Mouse (Mus musculus) ES-E14 (cell line): ENCODE data around the gene Psmb1. TPM values are rescaled to one million over a fixed set of nuclear protein-coding genes. Genes with fewer than 3 reads are reported as not detected.
"Not testable (repeated sequence)": the region's sequence is repeated elsewhere in the genome, so short reads cannot be mapped to it uniquely, and the experiment has no call there.

Experiments
- DNase-seq: peaks from one replicate; pipeline ENCODE4 v3.0.0-alpha.2; 2013; ENCODE audit warnings: low read depth, low spot score
- H3K27ac ChIP-seq: 2 replicates; pipeline ENCODE4 v1.5.1; 2012; ENCODE audit warnings: low read depth, mild to moderate bottlenecking, low read length, moderate library complexity, mixed read lengths; ENCODE audit not compliant: poor library complexity, insufficient read depth, severe bottlenecking
- H3K36me3 ChIP-seq: 2 replicates; pipeline ENCODE4 v1.6.1; 2012; ENCODE audit warnings: mild to moderate bottlenecking, low read length, moderate library complexity, mixed read lengths; ENCODE audit not compliant: control insufficient read depth, poor library complexity, insufficient read depth, severe bottlenecking
- H3K4me1 ChIP-seq, 2 experiments: fragments of 150-350 bp in 1 of 2; sonication (generic) in 1 of 2; 2 replicates each; pipeline ENCODE4 v1.6.1; 2012; ENCODE audit warnings: low read length in 2 of 2, mild to moderate bottlenecking in 1 of 2, mixed read lengths in 1 of 2; ENCODE audit not compliant: control insufficient read depth in 2 of 2, insufficient read depth in 2 of 2, poor library complexity in 1 of 2
- H3K4me3 ChIP-seq, 2 experiments: fragments of 150-350 bp in 1 of 2; sonication (generic) in 1 of 2; 2 replicates each; pipeline ENCODE4 v1.5.1; 2012; ENCODE audit warnings: low read length in 2 of 2, low read depth in 1 of 2, mild to moderate bottlenecking in 1 of 2, mixed read lengths in 1 of 2; ENCODE audit not compliant: insufficient read depth in 1 of 2, poor library complexity in 1 of 2, severe bottlenecking in 1 of 2
- H3K9ac ChIP-seq: 2 replicates; pipeline ENCODE4 v1.6.1; 2012; ENCODE audit warnings: low read depth, mild to moderate bottlenecking, low read length, mixed read lengths; ENCODE audit not compliant: poor library complexity, insufficient read depth, severe bottlenecking
- H3K9me3 ChIP-seq: fragments of 150-350 bp; sonication (generic); 2 replicates; pipeline ENCODE4 v1.6.1; 2012; ENCODE audit warnings: low read depth, mild to moderate bottlenecking, low read length; ENCODE audit not compliant: control insufficient read depth, insufficient read depth
- CHD2 ChIP-seq: IDR thresholded peaks from 2 replicates; pipeline ENCODE4 v1.6.1; 2014; ENCODE audit warnings: mild to moderate bottlenecking, low read depth, low read length, inconsistent platforms
- HCFC1 ChIP-seq: IDR thresholded peaks from 2 replicates; pipeline ENCODE4 v1.6.1; 2012; ENCODE audit warnings: low read length, inconsistent platforms, borderline replicate concordance; ENCODE audit not compliant: insufficient read depth
- MAFK ChIP-seq: IDR thresholded peaks from 2 replicates; pipeline ENCODE4 v1.6.1; 2014; ENCODE audit warnings: mild to moderate bottlenecking, low read depth, low read length, inconsistent platforms; ENCODE audit not compliant: insufficient read depth
- ZC3H11A ChIP-seq: IDR thresholded peaks from 2 replicates; pipeline ENCODE4 v1.6.1; 2012; ENCODE audit warnings: low read depth, mild to moderate bottlenecking, inconsistent platforms, low read length, borderline replicate concordance
- ZNF384 ChIP-seq: IDR thresholded peaks from 2 replicates; pipeline ENCODE4 v1.6.1; 2012; ENCODE audit warnings: low read depth, low read length, inconsistent platforms
- in situ Hi-C, 2 experiments: fragments of 600-800 bp; cut with MboI; formaldehyde crosslinking; loops; one replicate each; pipeline ENCODE4 v1.15.1; 2025; ENCODE audit warnings: low sequenced_read_pairs in 2 of 2, inconsistent platforms in 1 of 2; ENCODE audit not compliant: unreplicated experiment in 2 of 2
- total RNA-seq: library from RNA; depleted of rRNA; stranded (reverse); fragments of 300-350 nt; gene quantifications from 2 replicates; pipeline ENCODE4 v1.2.3, GENCODE M21; 2012

The Psmb1 gene
- total RNA-seq, 1 experiment: 189 TPM

GRCm38 (mm10) chr17:15455203-15455602 is 44.3 kb downstream of the Psmb1 start:
- H3K4me1 ChIP-seq: no peaks in the 10 kb centered on the region
- H3K36me3 ChIP-seq: no peaks in the 10 kb centered on the region
- no peak overlapping the region for H3K27ac ChIP-seq
- H3K4me3 ChIP-seq: no peak overlapping the region
- peak; percentile 26 for DNase-seq
- H3K9ac ChIP-seq: no peak overlapping the region
- H3K9me3 ChIP-seq: no peaks in the 10 kb centered on the region
- in situ Hi-C loops: loop anchor here in 1 of 2 experiments (25.0 kb wide), 1 partner anchor 393 kb away; no protein-coding TSS in a partner anchor
- TF ChIP-seq MAFK: peak; percentile 11; the same call in 1 of the 2 replicates
- TF ChIP-seq ZNF384: no peak

- no peak for DNase-seq
- Histone ChIP-seq H3K27ac (no peak overlapping the region), H3K4me1 (no peaks in the 10 kb centered on the region), H3K4me3 (no peak overlapping the region), H3K9ac (no peak overlapping the region), H3K36me3 (no peaks in the 10 kb centered on the region), H3K9me3 (no peaks in the 10 kb centered on the region)
- no peak for TF ChIP-seq MAFK
- TF ChIP-seq ZC3H11A: no peak
- no peak for TF ChIP-seq CHD2
- TF ChIP-seq ZNF384: no peak
- no peak for TF ChIP-seq HCFC1
- in situ Hi-C loops: loop anchor here in 1 of 2 experiments (25.0 kb wide), 1 partner anchor 387 kb away; no protein-coding TSS in a partner anchor
Measured at GRCm38 (mm10) chr17:15449606-15450005, 49.9 kb downstream of the Psmb1 start.

- H3K4me3 ChIP-seq, H3K4me1 ChIP-seq, H3K9me3 ChIP-seq, H3K9ac ChIP-seq, H3K36me3 ChIP-seq, H3K27ac ChIP-seq, in situ Hi-C loops, DNase-seq: not testable (repeated sequence)
- 0 out of 2 replicates have a peak, but pooled peaks have one; percentile 56 for TF ChIP-seq ZNF384
Measured at GRCm38 (mm10) chr17:15449144-15449543, 50.4 kb downstream of the Psmb1 start.

- TF ChIP-seq ZC3H11A (no peak), CHD2 (no peak), ZNF384 (no peak), MAFK (no peak), HCFC1 (no peak)
- Histone ChIP-seq H3K9me3 (no peaks in the 10 kb centered on the region), H3K36me3 (no peaks in the 10 kb centered on the region), H3K27ac (no peak overlapping the region), H3K9ac (no peak overlapping the region), H3K4me3 (no peak overlapping the region), H3K4me1 (no peaks in the 10 kb centered on the region)
- in situ Hi-C loops: no loop called here
- no peak for DNase-seq
Measured at GRCm38 (mm10) chr17:15447831-15448230, 51.7 kb downstream of the Psmb1 start.

GRCm38 (mm10) chr17:15445421-15445820 is 54.1 kb downstream of the Psmb1 start:
- H3K27ac ChIP-seq: no peak overlapping the region
- in situ Hi-C loops: no loop called here
- TF ChIP-seq ZNF384: no peak
- H3K4me1 ChIP-seq: peaks cover 0 to 10% of the 10 kb centered on the region in 2 experiments; a peak in 3 of 4 replicates
- H3K36me3 ChIP-seq: no peaks in the 10 kb centered on the region
- H3K4me3 ChIP-seq: no peak overlapping the region
- DNase-seq: no peak
- no peak overlapping the region for H3K9ac ChIP-seq
- H3K9me3 ChIP-seq: no peaks in the 10 kb centered on the region
